7 mouse cellular contexts compared by ENCODE assay signal in the genomic region with DNA sequence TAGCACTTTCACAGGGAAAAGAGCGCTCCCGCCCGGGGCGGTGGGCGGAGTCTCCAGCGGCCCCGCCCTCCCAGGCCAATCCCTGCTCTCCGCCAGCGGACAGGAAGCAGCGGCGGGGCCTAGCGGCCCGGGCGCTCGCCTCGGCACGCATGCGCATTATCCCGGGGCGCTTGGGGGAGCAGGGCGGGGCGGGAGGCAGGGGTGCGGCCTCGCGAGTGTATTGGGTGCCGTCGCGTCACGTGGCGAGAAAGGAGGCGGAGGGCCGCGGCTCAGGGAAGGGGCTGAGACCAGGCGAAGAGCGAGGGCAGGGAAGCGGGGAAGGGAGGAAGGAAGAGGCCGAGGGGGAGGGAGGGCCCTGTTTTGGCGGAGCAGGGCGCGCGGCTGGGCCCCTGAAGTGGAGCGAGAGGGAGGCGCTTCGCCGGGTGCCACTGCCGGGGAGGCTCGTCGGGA. TPM values are rescaled to one million over a fixed set of nuclear protein-coding genes. Genes with fewer than 3 reads are reported as not detected.
DNase-seq lines count a peak whose midpoint lies in the region; ATAC-seq and TF ChIP-seq lines count a peak whose summit lies in the region.

A gene (plus strand): TSS at position 316 of the 450 bp plus-strand sequence.

- no peaks in the 10 kb centered on the region for H3K27me3 ChIP-seq in intestine, postnatal 0 days (replicated peaks; ENCODE audit: control insufficient read depth, insufficient read depth, low read length)
- no peaks in the 10 kb centered on the region for H3K27me3 ChIP-seq in midbrain, embryonic 12.5 days
- H3K27me3 ChIP-seq in small intestine, adult 2 months (ENCODE audit: control insufficient read depth, insufficient read depth, low read length), result no peaks in the 10 kb centered on the region

- no peaks in the 10 kb centered on the region; the same call in 1 of the 2 replicates for H3K4me1 ChIP-seq in intestine, postnatal 0 days (replicated peaks; ENCODE audit: control insufficient read depth, insufficient read depth, low read length)
- peaks cover 16% of the 10 kb centered on the region for H3K4me1 ChIP-seq in midbrain, embryonic 12.5 days
- H3K4me1 ChIP-seq in small intestine, adult 2 months (ENCODE audit: control insufficient read depth, insufficient read depth, insufficient read length, low read length), result 0 out of 2 replicates have a peak, but pooled peaks cover 2% of the 10 kb centered on the region

- H3K4me2 ChIP-seq in intestine, postnatal 0 days (replicated peaks; ENCODE audit: low read depth), result peak within 1 kb of the TSS; percentile 87
- H3K4me2 ChIP-seq in midbrain, embryonic 12.5 days (replicated peaks), result peak within 1 kb of the TSS; percentile 89

- ATAC-seq in intestine, postnatal 0 days, result peak; percentile 99
- ATAC-seq in midbrain, embryonic 12.5 days (ENCODE audit: low FRiP score, low read depth), result peak; percentile 99

- 0% methylated on average over 40 of the region's 48 CpGs for WGBS in intestine, postnatal 0 days
- WGBS in midbrain, embryonic 12.5 days, result under 1% methylated on average over 42 of the region's 48 CpGs
- WGBS in small intestine, adult 2 months, result under 1% methylated on average over 46 of the region's 48 CpGs

- intact Hi-C loops in left cerebral cortex, postnatal 4 days (cut with DNase I), result loop anchor here (10.0 kb wide), 2 partner anchors 256 to 396 kb away; no protein-coding TSS in a partner anchor

- peak within 1 kb of the TSS; percentile 84 for H3K4me3 ChIP-seq in intestine, postnatal 0 days (ENCODE audit: low read depth, low read length)
- peak within 1 kb of the TSS; percentile 98 for H3K4me3 ChIP-seq in midbrain, embryonic 12.5 days
- peak within 1 kb of the TSS; percentile 91 for H3K4me3 ChIP-seq in small intestine, adult 2 months (ENCODE audit: low read depth, low read length)

- no peaks in the 10 kb centered on the region for H3K36me3 ChIP-seq in intestine, postnatal 0 days (ENCODE audit: control insufficient read depth, insufficient read depth)
- no peaks in the 10 kb centered on the region for H3K36me3 ChIP-seq in midbrain, embryonic 12.5 days
- no peaks in the 10 kb centered on the region for H3K36me3 ChIP-seq in small intestine, adult 2 months (ENCODE audit: control insufficient read depth, insufficient read depth, low read length)

- TF ChIP-seq POLR2A in small intestine, adult 2 months (IDR thresholded peaks at IDR 0.05; ENCODE audit: low read depth, low read length), result peak; percentile 90

- no peak for TF ChIP-seq CTCF in intestine, postnatal 0 days (IDR thresholded peaks at IDR 0.05; ENCODE audit: low read depth)
- no peak for TF ChIP-seq CTCF in small intestine, adult 2 months (IDR thresholded peaks at IDR 0.05; ENCODE audit: extremely low read depth, insufficient read length, insufficient replicate concordance, low read depth, low read length)

- DNase-seq in adrenal gland, adult 8-10 months, result peak; percentile 99
- DNase-seq in embryo, embryonic 9.5 days (ENCODE audit: extremely low spot score), result peak; percentile 99
- no peak for DNase-seq in gonadal fat pad, adult 2 months (ENCODE audit: low read depth)
- DNase-seq in left cerebral cortex, postnatal 4 days, result peak; percentile 100

- peak within 1 kb of the TSS; percentile 92 for H3K27ac ChIP-seq in intestine, postnatal 0 days (ENCODE audit: low read depth, low read length)
- H3K27ac ChIP-seq in midbrain, embryonic 12.5 days (replicated peaks), result peak within 1 kb of the TSS; percentile 98
- peak within 1 kb of the TSS; percentile 89 for H3K27ac ChIP-seq in small intestine, adult 2 months (ENCODE audit: insufficient read depth, low read depth, low read length)

- no peaks in the 10 kb centered on the region for H3K9me3 ChIP-seq in intestine, postnatal 0 days (ENCODE audit: control insufficient read depth)
- H3K9me3 ChIP-seq in midbrain, embryonic 12.5 days, result no peaks in the 10 kb centered on the region

- H3K9ac ChIP-seq in intestine, postnatal 0 days (ENCODE audit: low read depth, low read length), result peak within 1 kb of the TSS; percentile 88
- H3K9ac ChIP-seq in midbrain, embryonic 12.5 days (replicated peaks), result peak within 1 kb of the TSS; percentile 96

RNA-seq across cellular contexts. Expression of the gene that starts here (rescaled TPM):
- 10 to 100 TPM; 46.6 to 59.2 (median 54.2) TPM for total RNA-seq in adrenal gland, adult 8-10 months (2022)
- polyA plus RNA-seq in gonadal fat pad, adult 2 months (2012; rRNA removed), result 21.9 and 33.1 TPM in 2 replicates
- 33.5 and 34.2 TPM in 2 replicates for polyA plus RNA-seq in intestine, postnatal 0 days (2015; fragmentation: Nextera tagmentation; extraction: Ambion mirVana)
- total RNA-seq in left cerebral cortex, postnatal 4 days (2021), result 100 to 1,000 TPM in 1 of 2 experiments, 10 to 100 TPM in 1; 94.5 to 105 TPM
- 82.6 and 88.4 TPM in 2 replicates for polyA plus RNA-seq in midbrain, embryonic 12.5 days (2016; fragmentation: Nextera tagmentation; extraction: Ambion mirVana)
- polyA plus RNA-seq in small intestine, adult 2 months (2012; rRNA removed), result 10.5 and 33.3 TPM in 2 replicates
